Mouse (Mus musculus) liver, adult 2 months (tissue): Measurements from ENCODE around the gene C730034F03Rik. TPM values are rescaled to one million over a fixed set of nuclear protein-coding genes. Genes with fewer than 3 reads are reported as not detected.

Experiments used
- DNase-seq: peaks from one replicate; pipeline ENCODE4 v3.0.0-alpha.2; 2011; ENCODE audit warnings: low read depth, low spot score; ENCODE audit errors: extremely low read depth
- H3K27ac ChIP-seq: fragments of 200-500 bp; replicated peaks from 2 replicates; pipeline ENCODE4 v1.5.1; 2012; ENCODE audit warnings: low read depth, mild to moderate bottlenecking, control low read depth, inconsistent platforms, low read length; ENCODE audit not compliant: insufficient read depth
- H3K27me3 ChIP-seq: fragments of 200-500 bp; 2 replicates; pipeline ENCODE4 v1.6.1; 2012; ENCODE audit warnings: mild to moderate bottlenecking, moderate library complexity, low read length, inconsistent platforms; ENCODE audit not compliant: control insufficient read depth, insufficient read depth
- H3K36me3 ChIP-seq: fragments of 200-500 bp; 2 replicates; pipeline ENCODE4 v1.6.1; 2012; ENCODE audit warnings: low read length, inconsistent platforms; ENCODE audit not compliant: control insufficient read depth, insufficient read depth
- H3K4me1 ChIP-seq: fragments of 200-500 bp; 2 replicates; pipeline ENCODE4 v1.6.1; 2011; ENCODE audit warnings: low read length; ENCODE audit not compliant: control insufficient read depth, insufficient read depth
- H3K4me3 ChIP-seq: fragments of 200-500 bp; 2 replicates; pipeline ENCODE4 v1.5.1; 2011; ENCODE audit warnings: low read depth, mild to moderate bottlenecking, control low read depth, low read length, moderate library complexity; ENCODE audit not compliant: insufficient read depth
- H3K79me2 ChIP-seq: fragments of 200-500 bp; 2 replicates; pipeline ENCODE4 v1.6.1; 2012; ENCODE audit warnings: inconsistent platforms, mild to moderate bottlenecking, low read length, moderate library complexity; ENCODE audit not compliant: control insufficient read depth, insufficient read depth
- H3K9ac ChIP-seq: fragments of 200-500 bp; 2 replicates; pipeline ENCODE4 v1.6.1; 2012; ENCODE audit warnings: low read depth, mild to moderate bottlenecking, control low read depth, inconsistent platforms, low read length
- CTCF ChIP-seq: fragments of 200-500 bp; IDR thresholded peaks from 2 replicates; pipeline ENCODE4 v1.5.1; 2011; ENCODE audit warnings: low read depth, low read length, control low read depth
- POLR2A ChIP-seq: fragments of 200-500 bp; IDR thresholded peaks from 2 replicates; pipeline ENCODE4 v1.6.1; 2011; ENCODE audit warnings: low read length, control low read depth; ENCODE audit not compliant: insufficient read depth; ENCODE audit errors: extremely low read depth
- WGBS: fragments of 180-500 bp; shearing (Covaris S2); methylation state at CpG from one replicate; pipeline ENCODE4 v1.1.7; 2018; 5-methylcytosine and 5-hydroxymethylcytosine counted together
- polyA plus RNA-seq: library from polyadenylated mRNA; depleted of rRNA; stranded (reverse); fragments of >200 nt; gene quantifications from 2 replicates; pipeline ENCODE4 v1.2.3, GENCODE M21; 2012; rRNA removed
- total RNA-seq: library from RNA; depleted of rRNA; stranded (reverse); fragments of >200 nt; gene quantifications from 2 replicates; pipeline ENCODE4 v1.2.3, GENCODE M21; 2014; rRNA removed

Gene C730034F03Rik
- total RNA-seq (1.1 and 1.6 TPM in 2 replicates), polyA plus RNA-seq (0.50 and 0.83 TPM in 2 replicates)

DNA sequence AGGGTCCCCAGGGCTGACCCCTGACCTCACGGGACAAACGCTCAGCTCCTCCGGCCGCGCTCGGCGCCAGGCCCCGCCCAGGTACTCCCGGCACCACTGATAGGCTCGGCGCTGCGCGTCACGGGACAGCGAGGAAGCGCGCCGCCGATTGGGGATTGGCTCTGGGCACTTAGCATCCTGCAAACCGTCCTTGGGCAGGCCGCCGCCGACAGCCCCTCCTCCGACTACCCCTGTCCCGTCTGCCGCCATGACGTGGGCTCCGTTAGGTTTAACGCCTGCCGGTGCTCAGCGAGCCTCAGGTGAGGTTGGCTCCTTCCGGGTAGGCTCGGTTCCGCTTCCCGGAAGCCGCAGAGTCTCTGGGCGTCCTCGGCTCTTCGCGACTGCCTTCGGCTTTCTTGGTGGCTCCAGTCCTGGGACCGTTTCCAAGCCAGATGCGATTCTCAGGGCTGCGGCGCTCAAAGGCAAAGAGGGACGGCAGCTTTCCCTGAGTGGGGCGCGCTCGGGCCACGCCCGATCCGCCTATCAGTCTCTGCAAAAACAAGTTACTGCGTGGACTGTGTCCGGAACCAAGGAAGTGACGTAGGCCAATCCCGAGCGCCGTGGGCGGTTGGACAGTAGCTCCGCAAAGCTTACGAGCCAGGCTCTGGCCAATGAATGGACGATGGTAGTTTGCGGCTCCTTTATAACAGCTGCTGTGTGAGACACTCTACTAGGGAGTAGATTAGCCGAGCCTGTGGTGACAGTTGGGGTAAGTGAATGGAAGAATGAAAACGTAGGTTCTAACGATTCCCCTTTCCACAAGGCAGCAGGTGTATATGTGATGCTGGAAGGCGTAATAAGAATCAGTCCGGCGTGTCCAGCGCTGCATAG, at the start of gene C730034F03Rik, which contains the start of the genes Gm44502 and Chkb:
Gene C730034F03Rik (plus strand): TSS at position 238 of the 870 bp plus-strand sequence.
Gene Gm44502 (minus strand): TSS at position 345 of the 870 bp plus-strand sequence.
Gene Chkb (minus strand): TSS at position 557 of the 870 bp plus-strand sequence.
- H3K9ac ChIP-seq, result peak within 1 kb of the TSS; percentile 86
- H3K79me2 ChIP-seq, result no peaks in the 10 kb centered on the region
- H3K4me1 ChIP-seq, result peaks cover 16% of the 10 kb centered on the region
- peak; percentile 98 for DNase-seq
- TF ChIP-seq POLR2A (no peak; the same call in none of the 2 replicates), CTCF (no peak)
- H3K36me3 ChIP-seq, result peaks cover 17% of the 10 kb centered on the region
- H3K4me3 ChIP-seq, result peak within 1 kb of the TSS; percentile 83
- under 1% methylated on average over 70 of the region's 70 CpGs for WGBS
- peak within 1 kb of the TSS; percentile 96 for H3K27ac ChIP-seq
- no peaks in the 10 kb centered on the region for H3K27me3 ChIP-seq

- WGBS, result 96% methylated on average over 7 of the region's 7 CpGs
- no peak within 1 kb of the TSS for H3K4me3 ChIP-seq
- H3K27me3 ChIP-seq, result no peaks in the 10 kb centered on the region
- no peak for DNase-seq
- no peak within 1 kb of the TSS for H3K9ac ChIP-seq
- H3K27ac ChIP-seq, result no peak within 1 kb of the TSS
- H3K79me2 ChIP-seq, result no peaks in the 10 kb centered on the region
- no peak for TF ChIP-seq CTCF
- no peak for TF ChIP-seq POLR2A
- H3K4me1 ChIP-seq, result no peaks in the 10 kb centered on the region
- H3K36me3 ChIP-seq, result no peaks in the 10 kb centered on the region
These were observed 44.8 kb upstream of the C730034F03Rik start, which contains the start of gene Klhdc7b for GRCm38 (mm10) chr15:89384617-89385016. Klhdc7b (plus strand) TSS chr15:89384917.

GRCm38 (mm10) chr15:89387127-89387526, 42.3 kb upstream of the C730034F03Rik start:
- no peak overlapping the region for H3K4me3 ChIP-seq
- no peaks in the 10 kb centered on the region for H3K4me1 ChIP-seq
- TF ChIP-seq CTCF (no peak), POLR2A (no peak)
- H3K36me3 ChIP-seq, result no peaks in the 10 kb centered on the region
- DNase-seq, result no peak
- H3K27ac ChIP-seq, result no peak overlapping the region
- H3K9ac ChIP-seq, result no peak overlapping the region
- 46% methylated on average over 12 of the region's 12 CpGs for WGBS
- H3K79me2 ChIP-seq, result no peaks in the 10 kb centered on the region
- no peaks in the 10 kb centered on the region for H3K27me3 ChIP-seq

DNA sequence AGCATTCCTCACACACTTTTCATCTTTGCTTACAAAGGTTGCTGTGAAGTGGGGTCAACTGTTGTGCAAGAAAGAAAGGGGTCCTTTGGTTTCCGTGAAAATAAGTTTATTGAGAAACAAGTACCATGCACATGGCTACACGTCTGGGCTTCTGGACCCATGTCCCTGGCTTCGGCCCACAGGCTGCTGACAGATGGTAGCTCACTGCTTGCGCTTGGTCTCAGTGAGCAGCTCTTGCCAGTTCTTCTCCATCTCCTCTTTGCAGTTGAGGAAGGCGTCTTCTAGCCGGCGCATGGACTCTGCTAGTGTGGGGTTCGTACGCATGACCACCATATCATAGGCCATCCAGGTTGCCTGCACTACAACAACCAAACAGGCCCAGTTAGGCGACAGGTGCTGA, 39.3 kb upstream of the C730034F03Rik start:
- Histone ChIP-seq H3K27ac (no peak overlapping the region), H3K27me3 (no peaks in the 10 kb centered on the region), H3K4me3 (no peak overlapping the region), H3K36me3 (no peaks in the 10 kb centered on the region), H3K9ac (no peak overlapping the region), H3K4me1 (no peaks in the 10 kb centered on the region), H3K79me2 (no peaks in the 10 kb centered on the region)
- no peak for DNase-seq
- TF ChIP-seq CTCF, result no peak
- no peak for TF ChIP-seq POLR2A
- WGBS, result 94% methylated on average over 10 of the region's 10 CpGs

DNA sequence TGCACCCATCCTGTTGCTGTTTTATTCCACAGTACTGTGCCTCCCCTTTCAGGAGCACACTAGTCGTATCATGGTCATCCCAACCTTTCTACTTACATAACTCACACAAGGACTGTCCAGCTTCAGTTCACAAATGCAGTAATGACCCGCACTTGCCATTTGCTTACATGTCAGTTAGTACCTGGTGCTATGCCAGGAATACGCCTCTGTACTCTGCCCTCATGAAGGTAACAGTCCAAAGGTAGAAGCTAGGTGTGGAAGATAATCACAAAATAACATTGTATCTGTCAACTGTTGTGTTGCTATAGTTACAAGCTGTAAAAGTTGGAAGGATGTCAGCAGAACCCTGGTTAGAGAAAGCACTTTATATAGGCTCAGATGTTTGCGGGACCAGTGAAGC, 32.5 kb upstream of the C730034F03Rik start:
- H3K4me1 ChIP-seq, result peaks cover 3% of the 10 kb centered on the region; the same call in 1 of the 2 replicates
- no peak overlapping the region for H3K9ac ChIP-seq
- H3K27me3 ChIP-seq, result no peaks in the 10 kb centered on the region
- H3K79me2 ChIP-seq, result no peaks in the 10 kb centered on the region
- TF ChIP-seq CTCF, result no peak
- TF ChIP-seq POLR2A, result no peak
- 23% methylated on average over 4 of the region's 4 CpGs for WGBS
- H3K4me3 ChIP-seq, result no peak overlapping the region
- no peak overlapping the region for H3K27ac ChIP-seq
- no peaks in the 10 kb centered on the region for H3K36me3 ChIP-seq
- peak; percentile 98 for DNase-seq
